Mouse (Mus musculus): Measurements from ENCODE around the gene Cep162.

The Cep162 gene

GRCm38 (mm10) chr9:87167001-87167830 lies 88.1 kb downstream of the Cep162 start:
- intact Hi-C loops (cut with DNase I): no loop called here

GRCm38 (mm10) chr9:87162559-87162958 lies 92.8 kb downstream of the Cep162 start:
- intact Hi-C loops (cut with DNase I): no loop called here

- intact Hi-C loops (cut with DNase I): no loop called here
Measured at GRCm38 (mm10) chr9:87152641-87153325, 102.6 kb downstream of the Cep162 start.

GRCm38 (mm10) chr9:87147927-87148326 lies 107.4 kb downstream of the Cep162 start:
- intact Hi-C loops (cut with DNase I): loop anchor here (5.0 kb wide), 1 partner anchor 44 kb away; no protein-coding TSS in a partner anchor

GRCm38 (mm10) chr9:87146400-87146799 lies 108.9 kb downstream of the Cep162 start:
- intact Hi-C loops (cut with DNase I): loop anchor here (5.0 kb wide), 1 partner anchor 46 kb away; no protein-coding TSS in a partner anchor

- intact Hi-C loops (cut with DNase I): loop anchor here (5.0 kb wide), 1 partner anchor 47 kb away; no protein-coding TSS in a partner anchor
Measured at GRCm38 (mm10) chr9:87145671-87146070, 109.7 kb downstream of the Cep162 start.

GRCm38 (mm10) chr9:87145180-87145579 lies 110.2 kb downstream of the Cep162 start:
- intact Hi-C loops (cut with DNase I): loop anchor here (5.0 kb wide), 1 partner anchor 47 kb away; no protein-coding TSS in a partner anchor

GRCm38 (mm10) chr9:87144532-87144931 lies 110.8 kb downstream of the Cep162 start:
- intact Hi-C loops (cut with DNase I): no loop called here

- intact Hi-C loops (cut with DNase I): no loop called here
Measured at GRCm38 (mm10) chr9:87144106-87144505, 111.2 kb downstream of the Cep162 start, which contains the start of gene Mrap2. TSS of gene Mrap2 (plus strand) at chr9:87144306.

- intact Hi-C loops (cut with DNase I): no loop called here
Measured at GRCm38 (mm10) chr9:87143076-87143475, 112.3 kb downstream of the Cep162 start.

Measured in adrenal gland (tissue).